Comparison of ENCODE assay signal across 8 mouse cellular contexts in genomic region chr5:114607651-114608050, GRCm38 (mm10). TPM values are rescaled to one million over a fixed set of nuclear protein-coding genes. Genes with fewer than 3 reads are reported as not detected.
DNase-seq lines count a peak whose midpoint lies in the region; ATAC-seq and TF ChIP-seq lines count a peak whose summit lies in the region.

No protein-coding gene starts in this region.

- no peaks in the 10 kb centered on the region for H3K9me3 ChIP-seq in forebrain, embryonic 13.5 days (replicated peaks)
- H3K9me3 ChIP-seq in hindbrain, embryonic 12.5 days (replicated peaks): no peaks in the 10 kb centered on the region
- no peaks in the 10 kb centered on the region for H3K9me3 ChIP-seq in midbrain, postnatal 0 days (ENCODE audit: low read length)

- peaks cover 35% of the 10 kb centered on the region for H3K27me3 ChIP-seq in forebrain, embryonic 13.5 days
- H3K27me3 ChIP-seq in hindbrain, embryonic 12.5 days: peaks cover 4% of the 10 kb centered on the region
- H3K27me3 ChIP-seq in midbrain, postnatal 0 days (ENCODE audit: insufficient read depth, low read length): no peaks in the 10 kb centered on the region

- H3K4me2 ChIP-seq in forebrain, embryonic 13.5 days: peak overlapping the region; percentile 32
- no peak overlapping the region for H3K4me2 ChIP-seq in hindbrain, embryonic 12.5 days (replicated peaks)
- no peak overlapping the region for H3K4me2 ChIP-seq in midbrain, postnatal 0 days (ENCODE audit: low read depth, low read length, poor library complexity, severe bottlenecking)

- ATAC-seq in forebrain, embryonic 13.5 days: peak; percentile 22
- ATAC-seq in hindbrain, embryonic 12.5 days (ENCODE audit: low FRiP score): no peak
- peak; percentile 15; the same call in 1 of the 2 replicates for ATAC-seq in midbrain, postnatal 0 days (ENCODE audit: low FRiP score)
- no peak for ATAC-seq in megakaryocyte-erythroid progenitor cell, adult 5-6 weeks (replicated peaks; ENCODE audit: low FRiP score, low TSS enrichment, poor library complexity, severe bottlenecking)

- WGBS in forebrain, embryonic 13.5 days: 21% methylated on average over 8 of the region's 8 CpGs
- 65% methylated on average over 8 of the region's 8 CpGs for WGBS in hindbrain, embryonic 12.5 days
- WGBS in midbrain, postnatal 0 days: 63% methylated on average over 7 of the region's 8 CpGs

- H3K9ac ChIP-seq in forebrain, embryonic 13.5 days: no peak overlapping the region
- no peak overlapping the region for H3K9ac ChIP-seq in hindbrain, embryonic 12.5 days
- H3K9ac ChIP-seq in midbrain, postnatal 0 days (replicated peaks; ENCODE audit: low read length, poor library complexity, severe bottlenecking): no peak overlapping the region

- TF ChIP-seq CTCF in midbrain, postnatal 0 days (IDR thresholded peaks at IDR 0.05): no peak

- H3K36me3 ChIP-seq in forebrain, embryonic 13.5 days (ENCODE audit: poor library complexity, severe bottlenecking): peaks cover 11% of the 10 kb centered on the region; the same call in 1 of the 2 replicates
- peaks cover 17% of the 10 kb centered on the region for H3K36me3 ChIP-seq in hindbrain, embryonic 12.5 days
- H3K36me3 ChIP-seq in midbrain, postnatal 0 days (ENCODE audit: insufficient read depth, low read length): peaks cover 11% of the 10 kb centered on the region

- DNase-seq in 3T3-L1 (ENCODE audit: low read depth, low spot score) (peak; percentile 49), adipocyte (ENCODE audit: low spot score) (peak; percentile 91)
- DNase-seq in left cerebral cortex, adult 18-20 months (ENCODE audit: low spot score in 2 of 2): peak; percentile 54 to 61
- peak; percentile 89 for DNase-seq in midbrain, postnatal 0 days (ENCODE audit: low spot score)
- no peak for DNase-seq in urinary bladder, postnatal 25 days (ENCODE audit: low spot score)

- peaks cover 59% of the 10 kb centered on the region for H3K4me1 ChIP-seq in forebrain, embryonic 13.5 days
- H3K4me1 ChIP-seq in hindbrain, embryonic 12.5 days: peaks cover 56% of the 10 kb centered on the region
- peaks cover 11% of the 10 kb centered on the region for H3K4me1 ChIP-seq in midbrain, postnatal 0 days (ENCODE audit: insufficient read depth, low read length)

- H3K4me3 ChIP-seq in forebrain, embryonic 13.5 days: no peak overlapping the region
- H3K4me3 ChIP-seq in hindbrain, embryonic 12.5 days: no peak overlapping the region
- no peak overlapping the region for H3K4me3 ChIP-seq in midbrain, postnatal 0 days (ENCODE audit: low read depth, low read length)

- peak overlapping the region; percentile 55 for H3K27ac ChIP-seq in forebrain, embryonic 13.5 days
- H3K27ac ChIP-seq in hindbrain, embryonic 12.5 days: peak overlapping the region; percentile 67
- 0 out of 2 replicates have a peak overlapping the region, but pooled peaks have one; percentile 12 for H3K27ac ChIP-seq in midbrain, postnatal 0 days (ENCODE audit: low read depth, low read length)

RNA-seq across cellular contexts. Expression of gene Fam222a, which starts 39.8 kb away (rescaled TPM):
- 4.8 and 4.9 TPM in 2 replicates for polyA plus RNA-seq in forebrain, embryonic 13.5 days (2015; fragmentation: Nextera tagmentation; extraction: Ambion mirVana)
- polyA plus RNA-seq in hindbrain, embryonic 12.5 days (2016; fragmentation: Nextera tagmentation; extraction: Ambion mirVana): 9.4 and 9.9 TPM in 2 replicates
- total RNA-seq in left cerebral cortex, adult 18-20 months (2021): 10 to 100 TPM; 10.9 to 11.0 TPM
- total RNA-seq in midbrain, postnatal 0 days (2014; rRNA removed): 5.6 and 10.4 TPM in 2 replicates
- polyA plus RNA-seq in midbrain, postnatal 0 days (2015; fragmentation: Nextera tagmentation; extraction: Ambion mirVana): 3.5 and 4.2 TPM in 2 replicates
- total RNA-seq in megakaryocyte-erythroid progenitor cell, adult 5-6 weeks (2014; fragmentation: Nextera tagmentation): 1.2 TPM in 1 of 2 replicates, not detected in the other
- 0.08 TPM in 1 of 2 replicates, not detected in the other for total RNA-seq in megakaryocyte-erythroid progenitor cell, adult 5-6 weeks (2017)

RNA-seq across cellular contexts. Expression of gene Trpv4, which starts 50.6 kb away (rescaled TPM):
- 0.39 and 0.47 TPM in 2 replicates for polyA plus RNA-seq in forebrain, embryonic 13.5 days (2015; fragmentation: Nextera tagmentation; extraction: Ambion mirVana)
- polyA plus RNA-seq in hindbrain, embryonic 12.5 days (2016; fragmentation: Nextera tagmentation; extraction: Ambion mirVana): 1.3 and 1.5 TPM in 2 replicates
- total RNA-seq in left cerebral cortex, adult 18-20 months (2021): 1 to 10 TPM; 1.4 to 2.1 TPM
- total RNA-seq in midbrain, postnatal 0 days (2014; rRNA removed): 1.2 and 3.4 TPM in 2 replicates
- 0.88 and 1.4 TPM in 2 replicates for polyA plus RNA-seq in midbrain, postnatal 0 days (2015; fragmentation: Nextera tagmentation; extraction: Ambion mirVana)
- total RNA-seq in megakaryocyte-erythroid progenitor cell, adult 5-6 weeks (2014; fragmentation: Nextera tagmentation): 0.15 and 0.20 TPM in 2 replicates
- total RNA-seq in megakaryocyte-erythroid progenitor cell, adult 5-6 weeks (2017): 0.52 TPM in 1 of 2 replicates, not detected in the other

Comparison
In these comparisons a context has a peak if more than half of its experiments do, and no peak if none do; other contexts are left out.
1. ATAC-seq: peak in forebrain, embryonic 13.5 days (single experiment) and midbrain, postnatal 0 days (single experiment); none in hindbrain, embryonic 12.5 days (single experiment) and megakaryocyte-erythroid progenitor cell, adult 5-6 weeks (single experiment).
2. H3K27ac ChIP-seq: peak in every context shown above with its lines; median percentile 67 in hindbrain, embryonic 12.5 days; 55 in forebrain, embryonic 13.5 days; 12 in midbrain, postnatal 0 days.